Mouse (Mus musculus): ENCODE measurements around the gene Ipo5. TPM values are rescaled to one million over a fixed set of nuclear protein-coding genes. Genes with fewer than 3 reads are reported as not detected.

Gene Ipo5
- total RNA-seq, 1 experiment, result 143 TPM

GRCm38 (mm10) chr14:120898876-120899275 lies 12.1 kb upstream of the Ipo5 start:
- Histone ChIP-seq H3K9ac (ENCODE audit: insufficient read depth, low read depth, low read length, poor library complexity, severe bottlenecking) (no peak overlapping the region), H3K9me3 (ENCODE audit: control insufficient read depth, insufficient read depth, low read depth, low read length) (no peaks in the 10 kb centered on the region), H3K36me3 (ENCODE audit: control insufficient read depth, insufficient read depth, low read length, poor library complexity, severe bottlenecking) (no peaks in the 10 kb centered on the region), H3K27ac (ENCODE audit: insufficient read depth, low read depth, low read length, poor library complexity, severe bottlenecking) (no peak overlapping the region), H3K4me1 (ENCODE audit: control insufficient read depth in 2 of 2, insufficient read depth in 2 of 2, low read length in 2 of 2, poor library complexity in 1 of 2) (peaks cover 4 to 14% of the 10 kb centered on the region in 2 experiments), H3K4me3 (ENCODE audit: insufficient read depth in 1 of 2, low read depth in 1 of 2, low read length in 2 of 2, poor library complexity in 1 of 2, severe bottlenecking in 1 of 2) (no peak overlapping the region)
- in situ Hi-C loops (cut with MboI; ENCODE audit: low sequenced_read_pairs in 2 of 2, unreplicated experiment in 2 of 2), result no loop called here
- no peak for DNase-seq (ENCODE audit: low read depth, low spot score)
- no peak for TF ChIP-seq MAFK (IDR thresholded peaks at IDR 0.05; ENCODE audit: insufficient read depth, low read depth, low read length)

GRCm38 (mm10) chr14:120909396-120909795 lies 1.6 kb upstream of the Ipo5 start:
- Histone ChIP-seq H3K27ac (ENCODE audit: insufficient read depth, low read depth, low read length, poor library complexity, severe bottlenecking) (no peak overlapping the region), H3K9ac (ENCODE audit: insufficient read depth, low read depth, low read length, poor library complexity, severe bottlenecking) (no peak overlapping the region), H3K4me1 (ENCODE audit: control insufficient read depth in 2 of 2, insufficient read depth in 2 of 2, low read length in 2 of 2, poor library complexity in 1 of 2) (peaks cover 2 to 7% of the 10 kb centered on the region in 2 experiments; a peak in 3 of 4 replicates), H3K4me3 (ENCODE audit: insufficient read depth in 1 of 2, low read depth in 1 of 2, low read length in 2 of 2, poor library complexity in 1 of 2, severe bottlenecking in 1 of 2) (peak overlapping the region in 1 of 2 experiments; percentile 1; a peak in 1 of 4 replicates), H3K9me3 (ENCODE audit: control insufficient read depth, insufficient read depth, low read depth, low read length) (no peaks in the 10 kb centered on the region), H3K36me3 (ENCODE audit: control insufficient read depth, insufficient read depth, low read length, poor library complexity, severe bottlenecking) (no peaks in the 10 kb centered on the region)
- DNase-seq (ENCODE audit: low read depth, low spot score), result no peak
- in situ Hi-C loops (cut with MboI; ENCODE audit: low sequenced_read_pairs in 2 of 2, unreplicated experiment in 2 of 2), result no loop called here
- no peak for TF ChIP-seq MAFK (IDR thresholded peaks at IDR 0.05; ENCODE audit: insufficient read depth, low read depth, low read length)
- no peak for TF ChIP-seq CHD2 (IDR thresholded peaks at IDR 0.05; ENCODE audit: low read depth, low read length)
- no peak for TF ChIP-seq HCFC1 (IDR thresholded peaks at IDR 0.05; ENCODE audit: borderline replicate concordance, insufficient read depth, low read length)
- TF ChIP-seq ZC3H11A (IDR thresholded peaks at IDR 0.05; ENCODE audit: borderline replicate concordance, low read depth, low read length), result no peak
- no peak for TF ChIP-seq ZNF384 (IDR thresholded peaks at IDR 0.05; ENCODE audit: low read depth, low read length)

- H3K27ac ChIP-seq (ENCODE audit: insufficient read depth, low read depth, low read length, poor library complexity, severe bottlenecking), result peak overlapping the region; percentile 80
- DNase-seq (ENCODE audit: low read depth, low spot score), result no peak
- TF ChIP-seq ZC3H11A (IDR thresholded peaks at IDR 0.05; ENCODE audit: borderline replicate concordance, low read depth, low read length) (no peak), HCFC1 (IDR thresholded peaks at IDR 0.05; ENCODE audit: borderline replicate concordance, insufficient read depth, low read length) (no peak), MAFK (IDR thresholded peaks at IDR 0.05; ENCODE audit: insufficient read depth, low read depth, low read length) (no peak), CHD2 (IDR thresholded peaks at IDR 0.05; ENCODE audit: low read depth, low read length) (no peak), ZNF384 (IDR thresholded peaks at IDR 0.05; ENCODE audit: low read depth, low read length) (no peak)
- peak overlapping the region; percentile 90 for H3K9ac ChIP-seq (ENCODE audit: insufficient read depth, low read depth, low read length, poor library complexity, severe bottlenecking)
- H3K4me3 ChIP-seq (ENCODE audit: insufficient read depth in 1 of 2, low read depth in 1 of 2, low read length in 2 of 2, poor library complexity in 1 of 2, severe bottlenecking in 1 of 2), result peak overlapping the region; percentile 77 to 89
- no peaks in the 10 kb centered on the region for H3K36me3 ChIP-seq (ENCODE audit: control insufficient read depth, insufficient read depth, low read length, poor library complexity, severe bottlenecking)
- H3K4me1 ChIP-seq (ENCODE audit: control insufficient read depth in 2 of 2, insufficient read depth in 2 of 2, low read length in 2 of 2, poor library complexity in 1 of 2), result peaks cover 2 to 7% of the 10 kb centered on the region in 2 experiments; a peak in 3 of 4 replicates
- H3K9me3 ChIP-seq (ENCODE audit: control insufficient read depth, insufficient read depth, low read depth, low read length), result no peaks in the 10 kb centered on the region
- in situ Hi-C loops (cut with MboI; ENCODE audit: low sequenced_read_pairs in 2 of 2, unreplicated experiment in 2 of 2), result no loop called here
These were observed 704 bp upstream of the Ipo5 start for GRCm38 (mm10) chr14:120910320-120910719.

- peaks cover 3% of the 10 kb centered on the region; the same call in 1 of the 2 replicates for H3K36me3 ChIP-seq (ENCODE audit: control insufficient read depth, insufficient read depth, low read length, poor library complexity, severe bottlenecking)
- TF ChIP-seq ZNF384 (IDR thresholded peaks at IDR 0.05; ENCODE audit: low read depth, low read length), result no peak
- no peak for TF ChIP-seq ZC3H11A (IDR thresholded peaks at IDR 0.05; ENCODE audit: borderline replicate concordance, low read depth, low read length)
- TF ChIP-seq MAFK (IDR thresholded peaks at IDR 0.05; ENCODE audit: insufficient read depth, low read depth, low read length), result no peak
- H3K27ac ChIP-seq (ENCODE audit: insufficient read depth, low read depth, low read length, poor library complexity, severe bottlenecking), result peak overlapping the region; percentile 77
- peak overlapping the region; percentile 97 for H3K9ac ChIP-seq (ENCODE audit: insufficient read depth, low read depth, low read length, poor library complexity, severe bottlenecking)
- H3K4me3 ChIP-seq (ENCODE audit: insufficient read depth in 1 of 2, low read depth in 1 of 2, low read length in 2 of 2, poor library complexity in 1 of 2, severe bottlenecking in 1 of 2), result peak overlapping the region; percentile 98 to 100
- in situ Hi-C loops (cut with MboI; ENCODE audit: low sequenced_read_pairs in 2 of 2, unreplicated experiment in 2 of 2), result no loop called here
- no peaks in the 10 kb centered on the region for H3K9me3 ChIP-seq (ENCODE audit: control insufficient read depth, insufficient read depth, low read depth, low read length)
- H3K4me1 ChIP-seq (ENCODE audit: control insufficient read depth in 2 of 2, insufficient read depth in 2 of 2, low read length in 2 of 2, poor library complexity in 1 of 2), result peaks cover 2 to 7% of the 10 kb centered on the region in 2 experiments; a peak in 3 of 4 replicates
- DNase-seq (ENCODE audit: low read depth, low spot score), result no peak
These were observed 421 bp downstream of the Ipo5 start for GRCm38 (mm10) chr14:120911388-120911901.
